Mouse (Mus musculus) MEL (cell line): Measurements from ENCODE around the gene Myo1a. TPM values are rescaled to one million over a fixed set of nuclear protein-coding genes. Genes with fewer than 3 reads are reported as not detected.

Source experiments
- DNase-seq: peaks from one replicate; pipeline ENCODE4 v3.0.0; 2011; ENCODE audit warnings: low read depth, low spot score
- H3K27ac ChIP-seq: 2 replicates; pipeline ENCODE4 v1.5.1; 2012; ENCODE audit warnings: low read depth, mild to moderate bottlenecking, control low read depth, low read length, moderate library complexity; ENCODE audit not compliant: control insufficient read depth
- H3K27me3 ChIP-seq, 2 experiments: fragments of 150-350 bp in 1 of 2; sonication (generic) in 1 of 2; 2 replicates each; pipeline ENCODE4 v1.6.1; 2012; ENCODE audit warnings: low read length in 2 of 2, mild to moderate bottlenecking in 2 of 2, improper control_type of control experiment in 1 of 2, moderate library complexity in 1 of 2; ENCODE audit not compliant: insufficient read depth in 2 of 2, control insufficient read depth in 1 of 2
- H3K36me3 ChIP-seq, 2 experiments: 2 replicates each; pipeline ENCODE4 v1.6.1; 2012 to 2014; ENCODE audit warnings: low read length in 2 of 2, improper control_type of control experiment in 1 of 2, inconsistent platforms in 1 of 2, mild to moderate bottlenecking in 1 of 2; ENCODE audit not compliant: insufficient read depth in 2 of 2, control insufficient read depth in 1 of 2
- H3K4me1 ChIP-seq, 2 experiments: fragments of 150-350 bp in 1 of 2; sonication (generic) in 1 of 2; 2 replicates each; pipeline ENCODE4 v1.6.1; 2012; ENCODE audit warnings: low read length in 2 of 2, improper control_type of control experiment in 1 of 2, mild to moderate bottlenecking in 1 of 2; ENCODE audit not compliant: insufficient read depth in 2 of 2, control insufficient read depth in 1 of 2
- H3K4me3 ChIP-seq, 2 experiments: fragments of 150-350 bp in 1 of 2; sonication (generic) in 1 of 2; 2 replicates each; pipeline ENCODE4 v1.5.1; 2012; ENCODE audit warnings: low read depth in 2 of 2, low read length in 2 of 2, mild to moderate bottlenecking in 2 of 2, moderate library complexity in 2 of 2, control low read depth in 1 of 2, improper control_type of control experiment in 1 of 2; ENCODE audit not compliant: control insufficient read depth in 1 of 2, insufficient read depth in 1 of 2
- H3K79me2 ChIP-seq: 2 replicates; pipeline ENCODE4 v1.6.1; 2012; ENCODE audit warnings: mild to moderate bottlenecking, low read length, moderate library complexity; ENCODE audit not compliant: control insufficient read depth, poor library complexity, insufficient read depth
- H3K9ac ChIP-seq: 2 replicates; pipeline ENCODE4 v1.6.1; 2012; ENCODE audit warnings: low read depth, mild to moderate bottlenecking, control low read depth, low read length, moderate library complexity; ENCODE audit not compliant: control insufficient read depth, poor library complexity, severe bottlenecking
- H3K9me3 ChIP-seq: fragments of 150-350 bp; sonication (generic); replicated peaks from 2 replicates; pipeline ENCODE4 v1.6.1; 2012; ENCODE audit warnings: mild to moderate bottlenecking, low read length, improper control_type of control experiment, moderate library complexity; ENCODE audit not compliant: insufficient read depth
- BHLHE40 ChIP-seq: IDR thresholded peaks from 2 replicates; pipeline ENCODE4 v1.6.1; 2012; ENCODE audit warnings: low read depth, mild to moderate bottlenecking, inconsistent platforms, low read length, improper control_type of control experiment, borderline replicate concordance
- CTCF ChIP-seq, 3 experiments: IDR thresholded peaks in 2 of 3; conservative IDR thresholded peaks in 1 of 3; 2 replicates each; pipeline ENCODE4 v1.5.1; 2011 to 2012; ENCODE audit warnings: low read length in 3 of 3, low read depth in 2 of 3, mild to moderate bottlenecking in 2 of 3, improper control_type of control experiment in 1 of 3, inconsistent platforms in 1 of 3, mixed read lengths in 1 of 3, moderate library complexity in 1 of 3; ENCODE audit not compliant: control insufficient read depth in 1 of 3, insufficient read depth in 1 of 3, poor library complexity in 1 of 3, severe bottlenecking in 1 of 3
- ELF1 ChIP-seq: IDR thresholded peaks from 2 replicates; pipeline ENCODE4 v1.6.1; 2014; ENCODE audit warnings: low read depth, mild to moderate bottlenecking, inconsistent platforms, low read length, improper control_type of control experiment, moderate library complexity
- ETS1 ChIP-seq: IDR thresholded peaks from 2 replicates; pipeline ENCODE4 v1.6.1; 2012; ENCODE audit warnings: low read depth, mild to moderate bottlenecking, inconsistent platforms, low read length, improper control_type of control experiment, moderate library complexity
- HCFC1 ChIP-seq: IDR thresholded peaks from 2 replicates; pipeline ENCODE4 v1.6.1; 2012; ENCODE audit warnings: low read depth, mild to moderate bottlenecking, inconsistent platforms, low read length, improper control_type of control experiment, moderate library complexity
- JUND ChIP-seq: IDR thresholded peaks from 2 replicates; pipeline ENCODE4 v1.6.1; 2011; ENCODE audit warnings: low read depth, mild to moderate bottlenecking, improper control_type of control experiment, low read length
- MAX ChIP-seq: IDR thresholded peaks from 2 replicates; pipeline ENCODE4 v1.6.1; 2011; ENCODE audit warnings: low read length, improper control_type of control experiment
- MAZ ChIP-seq: IDR thresholded peaks from 2 replicates; pipeline ENCODE4 v1.6.1; 2012; ENCODE audit warnings: low read depth, mild to moderate bottlenecking, inconsistent platforms, low read length, improper control_type of control experiment
- MXI1 ChIP-seq: IDR thresholded peaks from 2 replicates; pipeline ENCODE4 v1.6.1; 2011; ENCODE audit warnings: mild to moderate bottlenecking, low read depth, low read length, improper control_type of control experiment
- MYB ChIP-seq: IDR thresholded peaks from 2 replicates; pipeline ENCODE4 v1.6.1; 2011; ENCODE audit warnings: mild to moderate bottlenecking, low read depth, low read length, improper control_type of control experiment
- MYC ChIP-seq: IDR thresholded peaks from 2 replicates; pipeline ENCODE4 v1.6.1; 2011; ENCODE audit warnings: low read depth, mild to moderate bottlenecking, low read length, improper control_type of control experiment, moderate library complexity
- NELFE ChIP-seq: IDR thresholded peaks from 2 replicates; pipeline ENCODE4 v1.6.1; 2011; ENCODE audit warnings: low read depth, low read length, improper control_type of control experiment
- NRF1 ChIP-seq: IDR thresholded peaks from 2 replicates; pipeline ENCODE4 v1.6.1; 2014; ENCODE audit warnings: low read depth, mild to moderate bottlenecking, inconsistent platforms, low read length, improper control_type of control experiment, moderate library complexity; ENCODE audit not compliant: poor library complexity, insufficient read depth, severe bottlenecking
- POLR2A ChIP-seq, 2 experiments: IDR thresholded peaks; 2 replicates each; pipeline ENCODE4 v1.6.1; 2011 to 2012; ENCODE audit warnings: low read length in 2 of 2, mild to moderate bottlenecking in 2 of 2, control low read depth in 1 of 2, improper control_type of control experiment in 1 of 2, low read depth in 1 of 2, moderate library complexity in 1 of 2; ENCODE audit not compliant: control insufficient read depth in 1 of 2, insufficient read depth in 1 of 2, poor library complexity in 1 of 2
- POLR2AphosphoS5 ChIP-seq: IDR thresholded peaks from 2 replicates; pipeline ENCODE4 v1.6.1; 2012; ENCODE audit warnings: low read depth, borderline replicate concordance, mild to moderate bottlenecking, inconsistent platforms, low read length, moderate library complexity, mixed read lengths
- SIN3A ChIP-seq: IDR thresholded peaks from 2 replicates; pipeline ENCODE4 v1.6.1; 2012; ENCODE audit warnings: low read length, improper control_type of control experiment, inconsistent platforms
- TBP ChIP-seq: IDR thresholded peaks from 2 replicates; pipeline ENCODE4 v1.8.0; 2011; ENCODE audit warnings: low read depth, low read length, improper control_type of control experiment
- UBTF ChIP-seq: IDR thresholded peaks from 2 replicates; pipeline ENCODE4 v1.6.1; 2012; ENCODE audit warnings: low read depth, mild to moderate bottlenecking, inconsistent platforms, low read length, improper control_type of control experiment, moderate library complexity, borderline replicate concordance; ENCODE audit not compliant: insufficient read depth
- USF1 ChIP-seq: IDR thresholded peaks from 2 replicates; pipeline ENCODE4 v1.6.1; 2014; ENCODE audit warnings: low read depth, mild to moderate bottlenecking, inconsistent platforms, low read length, improper control_type of control experiment, moderate library complexity
- ZC3H11A ChIP-seq: IDR thresholded peaks from 2 replicates; pipeline ENCODE4 v1.6.1; 2012; ENCODE audit warnings: low read depth, mild to moderate bottlenecking, inconsistent platforms, low read length, improper control_type of control experiment
- ZKSCAN1 ChIP-seq: IDR thresholded peaks from 2 replicates; pipeline ENCODE4 v1.6.1; 2012; ENCODE audit warnings: low read depth, mild to moderate bottlenecking, inconsistent platforms, low read length, improper control_type of control experiment, moderate library complexity
- ZMIZ1 ChIP-seq: IDR thresholded peaks from 2 replicates; pipeline ENCODE4 v1.6.1; 2012; ENCODE audit warnings: low read depth, mild to moderate bottlenecking, inconsistent platforms, low read length, improper control_type of control experiment, moderate library complexity
- polyA plus RNA-seq, 2 experiments: library from polyadenylated mRNA; stranded (reverse) in 1 of 2; unstranded in 1 of 2; fragments of >175 nt in 1 of 2; fragments of >200 nt in 1 of 2; gene quantifications; 2 replicates each; pipeline versions ENCODE4 v1.2.1 to v1.2.4; 2012; ENCODE audit warnings: low replicate concordance in 2 of 2, low read depth in 1 of 2; ENCODE audit not compliant: insufficient read length in 2 of 2, insufficient read depth in 1 of 2, missing spikeins in 1 of 2
- total RNA-seq: library from RNA; depleted of rRNA; stranded (reverse); fragments of 300-350 nt; gene quantifications from 2 replicates; pipeline ENCODE4 v1.2.3, GENCODE M21; 2012

Gene Myo1a
- total and polyA plus RNA-seq, 3 experiments = 0.08 to 0.33 TPM; not detected in 1

DNA sequence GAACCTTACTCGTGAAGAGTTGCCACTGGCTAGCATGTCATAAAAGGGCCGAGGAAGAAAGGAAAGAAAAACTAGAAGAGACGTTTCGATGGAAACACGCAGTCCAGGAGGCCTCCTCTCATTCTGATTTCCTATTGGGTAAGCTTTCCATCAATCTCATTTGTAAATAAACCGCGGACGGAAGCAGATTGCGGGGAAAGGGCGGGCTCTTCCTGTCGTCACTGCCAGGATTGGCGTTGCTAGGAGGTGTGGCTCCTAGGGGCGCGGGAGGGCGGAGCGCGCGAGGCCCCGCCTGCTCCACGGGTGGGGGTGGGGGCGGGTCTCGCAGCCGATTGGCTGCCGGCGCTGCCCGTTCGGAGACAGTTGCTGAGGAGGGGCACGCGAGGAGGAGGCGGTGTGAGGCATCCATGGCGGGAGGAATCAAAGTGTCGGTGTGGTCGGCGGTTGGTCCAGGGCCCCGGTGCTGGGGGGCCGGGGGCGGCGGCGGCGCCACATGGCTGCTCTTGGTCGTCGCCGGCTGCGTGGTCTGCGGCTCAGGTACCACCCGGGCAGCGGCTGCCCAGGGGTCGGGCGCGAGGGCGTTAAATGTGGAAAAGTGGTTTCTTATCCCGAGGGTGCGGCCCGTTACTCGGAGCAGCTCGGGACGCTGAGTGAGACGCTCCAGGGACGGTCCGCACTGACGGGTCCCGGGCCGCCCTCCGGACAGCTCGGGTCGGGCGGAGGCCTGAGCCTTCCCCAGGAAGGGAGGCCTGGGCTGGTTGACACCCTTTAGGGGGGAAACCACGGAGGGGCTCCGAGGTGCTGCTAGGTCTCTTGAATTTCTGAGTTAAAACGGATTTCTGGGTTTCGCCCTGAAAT lies 28.1 kb upstream of the Myo1a start:
- Histone ChIP-seq H3K4me3 (peak overlapping the region; percentile 77 to 88), H3K79me2 (peaks cover 3% of the 10 kb centered on the region; the same call in 1 of the 2 replicates), H3K36me3 (no peaks in the 10 kb centered on the region), H3K27me3 (no peaks in the 10 kb centered on the region), H3K9ac (peak overlapping the region; percentile 84), H3K9me3 (no peaks in the 10 kb centered on the region), H3K27ac (peak overlapping the region; percentile 76), H3K4me1 (no peaks in the 10 kb centered on the region; a peak in 1 of 4 replicates)
- 0 out of 2 replicates have a peak, but pooled peaks have one; percentile 6 for TF ChIP-seq BHLHE40
- peak; percentile 50 for TF ChIP-seq ETS1
- TF ChIP-seq ZMIZ1 = 0 out of 2 replicates have a peak, but pooled peaks have one; percentile 33
- TF ChIP-seq NRF1 = 0 out of 2 replicates have a peak, but pooled peaks have one; percentile 22
- 0 out of 2 replicates have a peak, but pooled peaks have one; percentile 35 for TF ChIP-seq MYC
- TF ChIP-seq MXI1 = peak; percentile 95
- TF ChIP-seq MAZ = peak; percentile 98
- TF ChIP-seq JUND = no peak
- no peak for TF ChIP-seq ZKSCAN1
- TF ChIP-seq CTCF (IDR thresholded peaks at IDR 0.05 in 2 of 3, conservative IDR thresholded peaks at IDR 0.05 in 1 of 3; ENCODE audit: control insufficient read depth in 1 of 3, insufficient read depth in 1 of 3, low read depth in 2 of 3, low read length in 3 of 3, poor library complexity in 1 of 3, severe bottlenecking in 1 of 3) = no peak
- TF ChIP-seq UBTF = 0 out of 2 replicates have a peak, but pooled peaks have one; percentile 34
- TF ChIP-seq ELF1 = peak; percentile 58; the same call in 1 of the 2 replicates
- peak; percentile 89 for TF ChIP-seq HCFC1
- TF ChIP-seq MAX = peak; percentile 80
- peak; percentile 31 to 68; a peak in 2 of 4 replicates for TF ChIP-seq POLR2A (IDR thresholded peaks at IDR 0.05; ENCODE audit: control insufficient read depth in 1 of 2, insufficient read depth in 1 of 2, low read depth in 1 of 2, low read length in 2 of 2, poor library complexity in 1 of 2)
- TF ChIP-seq ZC3H11A = no peak
- no peak for TF ChIP-seq POLR2AphosphoS5
- TF ChIP-seq TBP = peak; percentile 50; the same call in 1 of the 2 replicates
- TF ChIP-seq SIN3A = peak; percentile 99
- TF ChIP-seq NELFE = peak; percentile 70
- 0 out of 2 replicates have a peak, but pooled peaks have one; percentile 25 for TF ChIP-seq USF1
- TF ChIP-seq MYB = 0 out of 2 replicates have a peak, but pooled peaks have one; percentile 29
- DNase-seq = peak; percentile 99
